Mouse (Mus musculus) frontal cortex, adult (tissue): Measurements from ENCODE around the gene Lhpp.

Experiments
- ATAC-seq: cut with Nextera tagmentation; 2 replicates; pipeline ENCODE4 v1.9.2; 2017; ENCODE audit warnings: mild to moderate bottlenecking, moderate library complexity, mixed read lengths; ENCODE audit not compliant: low TSS enrichment

The Lhpp gene

DNA sequence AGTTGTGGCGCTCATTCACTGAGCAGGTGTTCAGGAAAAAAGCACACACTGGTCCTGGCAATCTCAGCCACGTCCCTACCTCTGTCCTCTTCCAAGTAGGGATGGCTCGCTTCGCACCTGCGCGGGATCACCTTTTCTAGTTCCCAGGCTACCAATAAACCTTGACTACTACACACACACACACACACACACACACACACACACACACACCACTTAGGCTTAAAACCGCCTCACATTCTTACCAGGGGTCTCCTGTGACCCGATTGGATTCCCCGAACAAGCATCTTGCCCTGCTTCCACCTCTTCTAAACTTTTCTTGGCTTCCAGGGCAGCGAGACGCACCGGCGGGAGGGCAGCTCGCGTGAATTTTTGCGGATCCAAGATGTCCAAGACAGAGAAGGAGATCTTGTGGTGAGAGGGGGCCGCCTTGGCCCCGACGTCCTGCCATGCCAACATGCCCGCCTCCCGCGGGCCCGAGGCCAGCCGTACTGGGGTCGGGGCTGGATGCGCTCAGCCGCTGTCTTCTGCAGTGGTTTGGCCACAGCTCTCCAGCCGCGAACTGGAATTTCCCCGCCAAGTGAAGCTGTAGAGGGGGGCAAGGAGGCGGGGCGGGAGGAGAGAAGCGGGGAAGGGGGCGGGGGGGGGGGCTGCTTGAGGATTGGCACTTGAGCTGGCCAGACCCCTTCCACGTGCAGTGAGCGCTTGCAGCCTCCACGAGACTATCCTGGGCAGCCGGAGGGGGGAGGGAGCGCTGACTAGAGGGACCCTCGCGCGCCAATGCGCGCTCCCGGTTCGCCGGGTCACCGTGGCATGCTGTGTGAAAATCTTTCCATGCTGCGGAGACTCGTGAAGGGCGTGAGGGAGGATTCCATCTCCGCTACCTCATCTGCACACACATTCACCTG lies 11.1 kb upstream of the Lhpp start, which contains the start of gene Nkx1-2:
Gene Nkx1-2, minus strand, starts transcription at position 567 of the 905 bp plus-strand sequence.
- ATAC-seq = no peak

DNA sequence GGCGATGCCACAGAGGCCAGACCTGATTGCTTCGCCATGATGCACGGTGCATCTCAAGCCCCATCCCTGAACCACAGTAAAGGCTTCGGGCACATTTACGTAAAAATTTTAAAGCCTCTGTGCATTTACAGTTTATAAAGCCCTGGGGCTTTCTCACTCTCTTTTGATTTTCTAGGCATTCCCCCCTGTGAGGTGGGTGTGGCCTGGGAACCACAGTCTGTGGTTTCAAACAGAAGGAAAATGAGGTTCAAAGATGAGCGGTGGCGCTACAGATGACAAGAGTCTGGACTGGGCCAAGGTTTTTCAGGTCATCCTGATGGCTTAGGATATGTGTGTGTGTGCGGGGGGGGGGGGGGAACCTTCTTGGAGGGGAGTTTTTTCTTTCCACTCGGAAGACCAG lies 10.4 kb upstream of the Lhpp start:
- no peak for ATAC-seq

DNA sequence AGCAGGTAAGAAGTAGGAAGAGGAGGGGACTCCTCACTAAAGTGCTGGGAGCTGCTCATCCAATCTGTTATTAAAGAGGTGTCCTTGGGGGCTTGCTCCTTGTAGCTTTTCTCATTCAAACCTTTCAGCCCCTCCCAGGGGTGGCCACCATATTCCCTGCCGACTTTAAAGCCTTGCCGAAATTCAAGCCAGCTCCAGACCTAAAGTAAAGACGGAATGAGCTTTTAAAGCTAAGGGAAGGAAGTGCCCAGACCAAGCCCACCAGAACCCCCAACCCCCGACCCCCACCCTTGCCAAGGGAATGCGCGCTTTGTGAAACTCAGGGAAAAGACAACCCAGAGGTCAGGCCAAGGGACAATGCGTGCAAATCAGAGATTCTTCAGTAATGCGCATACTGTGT lies 9.5 kb upstream of the Lhpp start:
- ATAC-seq = no peak

DNA sequence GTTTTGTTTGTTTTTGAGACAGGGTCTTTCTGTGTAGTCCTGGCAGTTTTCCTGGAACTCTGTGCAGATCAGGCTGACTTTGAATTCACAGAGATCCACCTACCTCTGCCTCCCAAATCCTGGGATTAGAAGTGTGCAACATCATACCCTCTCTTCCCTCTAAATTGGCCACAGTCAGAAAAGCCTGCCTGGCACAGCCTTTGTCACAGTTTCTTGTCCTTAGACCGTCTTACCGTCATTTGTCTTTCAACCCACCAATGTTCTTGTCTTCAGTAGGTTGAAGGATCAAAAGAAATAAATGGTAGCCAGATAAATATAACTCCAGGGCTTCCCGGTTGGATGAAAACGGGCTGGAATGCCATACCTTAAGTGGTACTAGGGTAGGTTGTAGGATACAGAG lies 5.7 kb upstream of the Lhpp start:
- no peak for ATAC-seq

DNA sequence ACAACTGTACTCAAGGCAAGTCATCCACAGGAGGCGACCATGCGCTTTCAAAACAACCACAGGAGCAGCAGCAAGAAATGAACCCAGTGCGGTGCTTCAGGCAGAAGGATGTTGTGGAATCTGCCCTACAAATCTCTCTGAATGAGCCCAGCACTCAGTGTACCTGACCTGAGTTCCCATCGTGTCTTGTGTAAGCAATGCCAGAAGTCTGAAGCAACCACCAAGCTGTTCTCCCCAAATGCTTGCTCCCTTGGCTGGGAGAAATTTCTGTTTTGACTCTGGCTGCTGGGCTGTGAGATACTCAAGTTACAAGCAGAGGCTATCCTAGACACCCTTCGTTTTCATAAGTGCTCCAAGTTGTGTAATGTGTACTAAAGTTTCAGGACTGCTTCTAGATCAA lies 4.7 kb upstream of the Lhpp start:
- ATAC-seq = no peak

DNA sequence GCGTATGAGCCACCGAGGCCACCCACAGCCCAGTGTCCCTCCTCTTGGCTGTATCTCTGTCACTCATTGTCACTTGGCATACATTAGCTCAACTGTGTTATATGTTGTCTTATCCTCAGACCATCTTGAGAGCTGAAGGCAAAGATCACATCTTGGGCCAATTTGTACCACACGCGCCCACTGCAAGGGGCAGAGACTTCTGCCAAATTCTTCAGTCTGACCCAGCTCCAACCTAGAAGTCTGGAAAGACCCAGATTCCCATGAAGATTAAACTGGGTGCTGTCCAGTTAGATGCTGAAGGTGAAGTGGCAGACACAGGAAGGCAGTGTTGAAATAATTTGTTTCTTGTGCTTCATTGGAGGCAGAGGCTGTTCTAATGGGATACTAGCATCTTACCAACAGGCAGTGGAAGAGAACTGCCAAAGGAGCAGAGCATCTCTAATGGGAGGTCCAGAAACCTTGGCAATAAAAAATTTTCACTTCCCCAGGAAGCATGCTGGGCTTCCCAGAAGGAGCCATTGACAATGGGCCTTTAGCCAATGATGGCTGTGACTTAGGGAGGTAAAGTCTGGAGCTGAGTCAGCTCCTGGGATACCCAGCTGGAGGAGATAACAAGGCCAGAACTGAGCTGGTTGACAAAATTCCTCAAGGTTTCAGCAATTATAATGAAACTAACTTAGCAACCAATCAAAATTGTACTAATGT lies 2.0 kb upstream of the Lhpp start:
- ATAC-seq = no peak

DNA sequence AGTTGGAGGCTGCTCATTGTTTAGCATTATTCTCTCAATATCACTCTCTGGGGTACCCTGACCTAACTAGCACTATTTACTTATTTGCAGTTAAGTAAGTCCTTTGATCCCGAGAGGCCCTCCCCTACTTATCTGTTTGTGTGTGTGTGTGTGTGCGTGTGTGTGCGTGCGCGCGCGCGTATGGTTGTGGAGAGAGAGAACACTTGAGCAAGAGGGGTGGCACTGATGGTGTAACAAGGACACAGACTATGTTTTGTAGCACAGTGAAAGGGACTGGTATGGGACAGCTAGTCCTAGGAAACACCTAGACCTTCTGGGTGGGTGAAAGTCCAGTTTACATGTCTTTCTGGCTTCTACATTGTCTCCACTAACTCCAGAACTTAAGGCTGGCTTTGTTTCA lies 1.1 kb downstream of the Lhpp start:
- ATAC-seq = no peak

DNA sequence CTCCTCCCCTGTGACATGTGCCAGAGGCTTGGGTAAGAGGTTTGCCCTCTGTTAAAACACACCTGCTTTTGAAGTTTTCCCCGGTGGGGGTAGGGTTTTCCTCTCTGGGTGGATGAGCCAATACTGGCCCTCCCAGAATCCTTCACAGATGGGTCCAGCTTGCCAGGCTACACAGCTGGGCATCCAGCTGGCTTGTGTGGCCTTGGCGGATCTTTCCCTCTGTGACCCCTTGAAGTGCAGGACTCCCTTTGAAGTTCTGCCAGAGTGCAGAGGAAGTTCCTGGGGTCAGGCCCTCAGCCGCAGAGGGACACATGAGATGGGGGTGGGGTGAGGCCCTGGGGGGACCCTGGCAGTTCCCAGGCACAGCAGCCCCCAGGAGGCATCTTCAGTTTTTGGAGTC lies 4.9 kb downstream of the Lhpp start:
- ATAC-seq = no peak

DNA sequence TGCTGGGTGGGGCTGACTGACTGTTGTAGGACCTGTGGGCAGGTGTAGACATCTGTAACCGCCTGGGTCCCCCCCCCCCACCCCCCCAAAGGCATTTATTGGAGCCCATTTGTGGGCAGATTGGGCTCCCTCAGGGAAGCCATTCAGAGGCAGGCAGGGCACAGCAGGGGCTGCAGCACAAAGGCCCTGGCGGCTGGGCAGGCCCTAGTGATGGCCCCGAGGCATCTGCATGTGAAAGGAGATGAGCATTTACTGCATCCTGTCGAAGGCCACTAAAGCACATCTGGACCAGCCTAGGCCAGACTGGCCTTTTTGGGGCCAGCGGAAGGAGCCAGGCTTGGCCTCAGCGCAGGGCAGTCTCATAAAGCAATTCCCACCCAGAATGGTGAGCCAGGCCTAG lies 6.0 kb downstream of the Lhpp start:
- no peak for ATAC-seq

DNA sequence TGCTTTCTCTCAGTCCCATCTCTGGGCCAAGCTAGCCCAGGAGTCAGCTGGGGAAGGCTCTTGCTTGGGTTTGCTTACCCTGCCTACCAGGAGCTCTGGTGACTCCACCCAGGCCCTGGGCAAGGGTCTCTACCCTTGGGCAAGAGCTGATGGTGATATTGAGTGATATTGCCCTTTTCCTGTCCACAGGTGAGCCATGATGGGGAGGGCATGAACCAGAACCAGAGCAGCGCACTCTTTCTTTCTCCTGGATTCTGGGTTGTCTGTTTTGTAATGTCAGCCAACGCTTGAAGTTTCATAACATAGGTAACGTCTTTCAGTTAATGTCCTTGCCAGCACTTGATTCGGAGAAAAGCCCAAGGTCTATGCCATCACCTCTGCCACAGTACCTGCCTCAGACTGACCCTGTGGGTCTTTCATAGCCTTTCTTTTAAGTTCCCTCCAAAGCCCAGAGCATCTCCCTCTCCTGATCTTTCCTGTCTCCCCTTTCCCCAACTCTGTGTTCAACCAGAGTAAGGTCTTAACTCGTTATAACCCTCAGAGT lies 6.7 kb downstream of the Lhpp start:
- ATAC-seq = no peak

DNA sequence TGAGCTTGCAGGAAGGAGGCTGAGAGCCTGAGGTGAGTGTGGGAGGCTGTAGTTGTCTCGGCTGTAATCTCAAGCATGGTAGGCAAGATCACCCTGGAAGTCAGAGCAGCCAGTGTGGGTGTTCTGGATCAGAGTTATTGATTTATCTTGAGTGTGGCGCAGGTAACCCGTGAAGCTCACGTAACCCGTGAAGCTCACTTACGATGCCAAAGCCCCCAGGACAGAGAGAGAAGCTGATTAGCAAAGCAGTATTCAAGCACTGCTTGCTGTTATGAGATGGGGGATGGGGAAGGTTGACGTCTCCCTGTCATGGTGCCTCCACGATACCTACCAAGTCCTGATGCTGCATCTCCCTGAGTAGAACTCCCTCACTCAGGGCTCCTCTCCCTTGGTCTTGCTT lies 9.1 kb downstream of the Lhpp start:
- no peak for ATAC-seq

DNA sequence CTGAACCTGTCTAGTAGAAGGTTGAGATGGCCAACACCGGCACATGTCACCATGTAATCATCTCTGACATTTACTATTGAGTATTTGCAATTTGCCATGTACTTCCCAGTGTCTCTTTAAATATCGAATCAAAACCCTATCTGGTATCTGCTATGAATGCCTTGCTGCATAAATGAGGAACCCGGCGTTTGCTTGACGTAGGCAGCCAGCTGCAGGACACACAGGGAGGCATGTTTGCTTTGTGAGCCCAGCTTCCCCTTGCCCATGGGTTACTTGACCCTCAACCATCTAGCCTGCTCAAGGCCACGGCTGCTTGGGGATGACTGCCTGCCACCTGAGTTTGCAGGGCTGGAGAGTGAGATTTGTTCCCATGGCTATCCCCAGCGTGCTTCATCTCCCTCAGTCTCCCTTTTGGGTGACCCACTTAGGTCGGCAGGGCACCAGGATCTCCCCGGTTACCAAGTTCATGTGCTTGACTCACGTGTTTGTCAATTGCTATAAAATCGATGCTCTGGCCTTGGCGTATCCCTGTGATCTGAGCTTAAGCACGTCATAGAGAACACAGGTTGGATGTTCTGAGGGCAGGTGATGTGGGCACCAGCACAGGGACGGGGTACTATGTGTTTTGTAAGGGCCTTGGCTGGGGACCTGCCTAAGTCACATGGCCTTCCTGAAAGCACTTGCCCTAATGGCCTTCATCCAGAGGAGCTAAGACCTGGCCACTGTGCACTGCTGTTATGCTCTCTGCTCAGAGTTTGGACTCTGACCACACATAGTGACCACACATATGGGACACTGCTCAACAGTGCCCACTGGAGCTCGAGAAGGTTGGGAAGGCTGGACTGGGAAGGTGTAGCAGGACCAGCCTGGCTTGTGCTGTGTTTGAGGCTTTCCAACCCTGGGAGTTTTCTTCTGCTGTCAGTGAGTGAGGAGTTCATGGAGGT lies 9.8 kb downstream of the Lhpp start:
- ATAC-seq = no peak

DNA sequence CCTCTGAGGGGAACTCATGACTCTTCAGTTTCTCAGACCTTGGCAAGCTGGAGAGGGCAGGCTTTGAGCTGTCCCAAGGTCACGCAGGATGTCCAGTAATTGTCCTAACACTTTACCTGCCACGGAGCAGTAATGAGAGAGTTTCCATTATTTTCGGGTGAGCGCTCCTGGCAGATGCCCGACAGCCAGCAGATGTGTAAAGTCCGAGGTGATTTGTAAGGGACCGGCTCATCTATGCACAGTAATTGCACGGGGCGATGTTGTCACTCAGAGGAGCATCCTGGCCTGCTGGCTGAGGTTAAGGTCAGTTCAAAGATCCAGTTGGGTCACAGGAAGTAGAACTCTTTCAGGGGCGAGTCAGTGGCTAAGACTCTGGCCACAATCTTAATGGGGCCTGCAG lies 13.7 kb downstream of the Lhpp start:
- no peak for ATAC-seq

DNA sequence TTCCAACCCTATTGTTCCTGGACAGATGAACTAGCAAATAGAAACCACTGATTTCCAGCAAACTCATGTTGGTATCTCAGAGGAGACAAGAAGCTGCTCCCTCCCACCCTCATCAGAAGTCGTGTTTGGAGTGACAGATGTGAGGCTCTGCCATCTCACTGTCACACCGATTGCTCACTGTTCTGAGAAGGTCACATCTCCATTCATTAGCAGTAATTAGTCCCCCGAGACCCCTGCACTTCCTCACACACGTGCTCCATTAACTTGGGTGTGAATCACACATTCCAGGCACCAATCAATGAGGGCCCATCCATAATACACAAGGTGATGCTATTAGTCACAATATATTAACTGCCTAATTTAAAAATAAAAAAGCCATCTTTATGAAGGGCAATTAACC lies 15.7 kb downstream of the Lhpp start:
- ATAC-seq = no peak

DNA sequence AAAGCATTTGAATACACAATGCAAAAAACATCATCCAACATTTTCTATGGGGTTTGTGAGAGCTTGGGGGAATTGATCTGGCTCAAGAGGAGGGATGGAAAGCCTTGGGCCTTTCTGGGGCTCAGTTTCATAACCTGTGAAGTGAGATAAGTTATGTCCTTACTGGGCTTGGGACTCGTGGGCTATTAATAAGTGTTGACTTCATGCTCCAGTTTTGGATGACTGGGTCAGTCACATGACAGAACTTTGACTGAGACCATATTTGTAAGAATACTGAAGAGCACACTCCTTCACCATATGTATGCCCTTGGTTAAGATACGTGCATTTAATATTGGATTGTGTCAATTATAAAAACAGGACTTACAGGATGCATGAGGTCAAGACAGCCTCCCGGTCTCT lies 17.0 kb downstream of the Lhpp start:
- ATAC-seq = no peak

DNA sequence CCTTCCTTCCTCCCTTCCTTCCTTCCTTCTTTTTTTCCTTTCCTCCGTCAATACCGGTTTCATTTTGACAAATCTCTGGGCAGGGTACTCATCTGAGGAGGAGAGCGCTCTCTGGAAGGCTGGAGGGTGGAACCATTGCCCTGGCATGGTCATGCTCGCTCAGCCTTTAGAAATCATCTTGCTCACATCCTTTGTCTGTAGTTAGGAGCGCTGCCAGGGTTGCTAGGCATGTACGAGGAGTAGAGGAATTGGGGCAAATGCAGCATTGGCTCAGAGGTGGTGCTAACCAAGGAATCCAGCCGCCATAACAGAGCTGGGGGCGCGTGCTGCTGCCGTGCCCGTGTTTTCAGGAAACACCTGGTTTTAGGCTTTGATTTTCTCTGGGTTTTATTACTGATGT lies 20.9 kb downstream of the Lhpp start:
- ATAC-seq = peak; percentile 62

DNA sequence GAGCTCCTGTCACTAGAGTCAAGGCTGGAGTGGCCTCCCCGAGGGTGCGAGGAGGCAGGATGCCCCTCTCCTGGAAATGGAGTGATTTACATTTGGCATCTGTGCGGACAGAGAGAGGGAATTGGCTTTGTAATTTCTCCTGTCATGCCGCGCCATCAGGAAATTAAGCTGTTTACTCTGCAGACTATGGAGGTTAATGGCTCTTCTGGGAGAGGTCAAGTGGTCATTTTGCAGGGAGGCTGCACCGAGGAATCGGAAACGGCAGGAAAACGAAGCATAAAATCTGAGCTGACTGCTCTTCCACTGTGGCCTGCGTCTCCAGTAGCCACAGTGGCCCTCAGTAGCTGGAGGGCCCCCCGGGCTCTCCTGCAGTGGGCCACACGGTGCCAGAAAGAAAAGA lies 26.9 kb downstream of the Lhpp start:
- no peak for ATAC-seq

DNA sequence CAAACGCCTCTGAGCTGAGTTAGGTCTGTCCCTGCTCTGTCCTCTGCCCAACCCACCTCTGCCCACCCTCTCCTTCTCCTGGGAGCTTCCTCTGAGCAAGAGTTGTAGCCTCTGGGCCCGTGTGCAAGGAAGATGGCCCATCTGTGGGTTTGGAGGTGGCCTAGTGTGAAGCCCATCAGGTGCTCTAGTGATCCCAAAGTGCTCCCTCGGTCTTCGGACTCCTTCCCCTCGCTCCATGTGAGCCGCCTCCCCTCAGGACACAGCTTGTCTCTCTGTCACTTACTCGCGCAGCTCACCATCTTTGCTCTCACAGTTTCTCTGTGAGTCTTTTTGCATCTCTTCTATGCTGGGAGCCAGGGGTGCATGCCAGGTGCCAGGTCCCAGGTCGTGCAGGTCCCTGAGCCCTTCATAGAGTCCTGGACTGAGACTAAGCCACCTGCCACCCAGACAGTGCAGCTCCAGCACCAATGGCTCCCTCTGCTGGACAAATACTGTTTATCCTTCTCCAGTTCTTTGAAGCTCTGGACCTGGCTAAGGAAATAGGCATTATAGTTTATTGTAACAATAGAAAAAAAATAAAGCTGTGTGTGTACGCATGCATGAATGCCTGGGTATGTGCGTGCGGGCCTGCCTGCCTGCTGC lies 28.1 kb downstream of the Lhpp start:
- peak; percentile 93 for ATAC-seq

DNA sequence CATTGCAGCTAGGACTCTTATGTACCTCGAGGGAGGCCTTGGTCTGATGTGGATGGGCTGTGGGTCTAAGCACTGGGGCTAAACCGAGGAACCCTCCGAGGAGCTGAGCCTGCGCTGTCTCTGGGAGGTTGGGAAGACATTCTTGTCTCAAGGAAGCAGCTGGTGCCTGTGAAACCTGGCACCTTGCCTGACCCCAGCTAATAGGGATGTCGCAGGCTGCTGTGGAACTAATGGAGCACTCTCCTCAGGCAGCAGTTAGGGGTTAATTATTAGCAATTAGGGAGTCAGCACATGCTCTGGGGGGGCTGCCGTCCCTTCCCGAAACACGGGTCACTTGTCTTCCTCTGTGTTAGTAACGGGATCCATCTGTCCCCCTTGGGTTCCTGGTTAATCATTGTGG lies 30.5 kb downstream of the Lhpp start:
- ATAC-seq = no peak

DNA sequence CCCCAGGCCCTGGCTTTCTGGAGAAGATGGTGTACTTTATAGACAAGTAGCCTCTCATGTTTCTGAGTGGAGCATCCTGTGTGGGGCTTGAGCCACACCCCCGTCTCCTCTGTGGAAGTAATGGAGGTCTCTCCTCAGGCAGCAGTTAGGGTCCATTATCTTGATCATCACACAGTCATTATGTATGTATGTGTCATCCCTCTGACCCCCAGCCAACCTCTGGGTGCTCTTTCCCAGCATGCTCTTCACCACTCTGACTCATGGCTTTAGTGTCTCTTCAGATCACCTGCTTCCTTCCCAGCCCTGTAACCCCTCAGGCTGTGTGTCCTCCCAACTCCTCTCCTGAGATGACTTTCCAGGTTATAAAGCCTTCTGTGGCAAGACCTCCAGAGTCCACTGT lies 31.2 kb downstream of the Lhpp start:
- ATAC-seq = no peak

DNA sequence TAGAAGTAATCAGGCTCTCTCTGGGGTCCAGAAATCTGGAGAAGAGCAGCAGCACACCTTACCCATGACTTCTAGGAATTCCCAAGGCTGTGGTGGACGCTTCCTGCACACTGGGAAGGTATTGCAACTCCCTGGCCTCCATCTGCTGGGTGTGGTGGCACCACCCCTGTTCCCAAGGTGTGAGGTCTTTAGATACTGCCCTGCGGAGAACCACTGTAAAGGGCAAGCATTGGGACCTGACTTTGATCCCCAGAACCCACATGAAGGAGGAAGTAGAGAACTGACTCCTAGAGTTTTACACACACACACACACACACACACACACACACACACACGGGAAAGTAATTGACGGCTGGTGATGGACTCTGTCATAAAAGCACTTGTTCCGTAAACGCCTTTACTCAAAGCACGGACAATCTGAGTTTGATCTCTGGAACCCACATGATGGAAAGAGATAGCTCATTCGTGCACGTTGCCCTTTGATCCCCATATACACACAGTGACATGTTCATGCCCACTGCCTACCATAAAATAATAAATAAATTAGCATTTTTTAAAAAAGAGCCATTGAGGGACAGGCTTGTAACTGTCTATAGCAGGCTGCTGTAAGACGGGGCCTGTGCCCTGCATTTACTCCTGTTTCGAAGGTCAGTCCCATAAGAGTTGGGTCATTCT lies 34.3 kb downstream of the Lhpp start:
- no peak for ATAC-seq
